Mouse (Mus musculus): ENCODE data around the gene Hmbs. TPM values are rescaled to one million over a fixed set of nuclear protein-coding genes. Genes with fewer than 3 reads are reported as not detected.
"Not testable (repeated sequence)": the region's sequence is repeated elsewhere in the genome, so short reads cannot be mapped to it uniquely, and the experiment has no call there.

The Hmbs gene
- total RNA-seq, 2 experiments from 2014 or later: 21.5 to 23.8 TPM

DNA sequence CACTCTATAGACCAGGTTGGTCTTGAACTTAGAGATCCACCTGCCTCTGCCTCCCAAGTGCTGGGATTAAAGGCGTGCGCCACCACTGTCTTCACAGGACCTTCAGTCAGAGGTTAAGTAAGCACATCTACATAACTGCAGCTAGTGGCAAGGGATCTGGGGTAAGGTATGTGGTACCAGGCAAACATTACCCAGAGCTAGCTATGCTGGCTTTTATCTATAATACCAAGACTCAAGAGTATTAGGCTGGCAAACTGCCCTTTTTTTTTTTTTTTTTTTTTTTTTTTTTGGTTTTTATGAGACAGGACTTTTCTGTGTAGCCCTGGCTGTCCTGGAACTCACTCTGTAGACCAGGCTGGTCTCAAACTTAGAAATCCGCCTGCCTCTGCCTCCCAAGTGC, 44.0 kb downstream of the Hmbs start:
- DNase-seq; intact Hi-C loops (cut with DNase I): not testable (repeated sequence)

DNA sequence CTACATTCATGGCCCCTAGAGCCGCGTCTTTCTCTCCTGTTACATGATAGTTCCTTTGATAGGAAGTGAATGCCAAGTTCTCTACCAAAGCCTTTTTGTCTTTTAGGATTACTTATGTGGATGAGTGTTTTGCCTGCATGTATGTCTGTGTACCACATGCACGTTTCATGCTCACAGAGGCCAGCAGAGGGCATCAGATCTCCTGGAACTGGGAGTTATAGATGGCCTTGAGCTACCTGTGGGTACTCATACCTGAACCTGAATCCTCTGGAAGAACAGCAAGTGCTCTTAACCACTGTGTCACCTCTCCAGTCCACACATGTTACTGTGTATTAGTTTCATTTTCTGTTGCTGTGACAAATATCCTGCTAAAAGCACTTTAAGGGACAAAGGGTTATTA, 51.5 kb downstream of the Hmbs start:
- intact Hi-C loops (cut with DNase I): no loop called here
- peak; percentile 39 for DNase-seq

DNA sequence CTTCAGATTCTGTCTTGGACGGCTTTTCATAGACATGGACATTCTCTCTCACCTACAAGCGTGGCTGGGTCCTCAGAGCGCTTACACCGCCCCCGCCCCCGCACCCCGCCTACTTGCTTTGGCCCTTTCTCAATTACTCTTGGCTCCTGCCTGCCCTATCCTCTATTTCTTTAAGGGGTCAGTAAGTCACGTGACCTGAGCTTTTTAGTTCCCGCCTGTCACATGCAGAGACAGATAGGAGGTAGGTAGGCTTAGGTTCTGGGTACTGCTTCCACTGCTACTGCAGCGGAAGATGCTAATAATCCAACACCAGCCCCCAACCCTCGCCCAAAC, 55.1 kb downstream of the Hmbs start:
- DNase-seq: no peak
- intact Hi-C loops (cut with DNase I): no loop called here

DNA sequence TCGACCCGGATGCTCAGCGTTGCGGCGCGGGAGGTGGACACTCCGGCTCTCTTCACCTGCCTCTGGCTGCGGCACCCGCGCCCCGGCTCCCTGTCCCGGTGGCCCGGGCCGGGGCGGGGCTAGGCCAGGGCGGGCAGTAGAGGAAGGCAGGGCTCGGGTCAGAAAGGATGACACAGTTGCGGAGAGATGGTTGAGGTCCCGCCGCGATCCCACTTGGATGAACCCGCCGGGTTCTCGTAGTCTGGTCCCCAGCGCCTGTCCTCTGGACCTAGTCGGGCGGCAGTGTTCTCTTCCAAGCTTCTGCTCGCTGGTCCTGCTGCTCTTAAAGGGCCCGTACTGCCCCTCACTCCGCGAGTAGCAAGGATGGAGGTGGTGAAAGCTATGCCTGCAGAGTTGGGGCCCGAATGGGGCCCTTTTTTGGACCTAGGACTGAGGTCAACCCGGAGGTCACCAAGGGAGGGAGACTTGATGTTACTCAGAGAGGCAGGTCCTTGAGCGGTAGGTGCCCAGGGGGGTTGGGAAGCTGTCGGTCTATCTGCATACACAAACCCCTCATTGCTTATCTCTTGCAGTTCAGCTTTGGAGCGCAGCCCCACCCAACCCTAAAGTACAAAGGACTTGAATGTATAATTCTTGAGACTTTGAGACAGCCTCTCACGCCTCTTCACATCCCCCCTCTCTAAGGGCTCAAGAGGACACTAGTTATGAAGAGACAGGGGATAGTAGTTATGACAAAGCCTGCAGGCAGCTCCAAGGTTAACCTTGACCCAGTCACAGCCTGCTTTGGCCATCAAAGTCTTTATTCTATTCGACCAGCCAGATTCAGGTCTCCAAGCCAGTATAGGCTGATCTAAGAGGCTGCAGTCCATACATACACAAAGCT, 55.7 kb downstream of the Hmbs start, which contains the start of gene Abcg4:
TSS of gene Abcg4 (minus strand) at position 540 of the 883 bp plus-strand sequence.
- intact Hi-C loops (cut with DNase I): no loop called here
- DNase-seq: peak; percentile 47

DNA sequence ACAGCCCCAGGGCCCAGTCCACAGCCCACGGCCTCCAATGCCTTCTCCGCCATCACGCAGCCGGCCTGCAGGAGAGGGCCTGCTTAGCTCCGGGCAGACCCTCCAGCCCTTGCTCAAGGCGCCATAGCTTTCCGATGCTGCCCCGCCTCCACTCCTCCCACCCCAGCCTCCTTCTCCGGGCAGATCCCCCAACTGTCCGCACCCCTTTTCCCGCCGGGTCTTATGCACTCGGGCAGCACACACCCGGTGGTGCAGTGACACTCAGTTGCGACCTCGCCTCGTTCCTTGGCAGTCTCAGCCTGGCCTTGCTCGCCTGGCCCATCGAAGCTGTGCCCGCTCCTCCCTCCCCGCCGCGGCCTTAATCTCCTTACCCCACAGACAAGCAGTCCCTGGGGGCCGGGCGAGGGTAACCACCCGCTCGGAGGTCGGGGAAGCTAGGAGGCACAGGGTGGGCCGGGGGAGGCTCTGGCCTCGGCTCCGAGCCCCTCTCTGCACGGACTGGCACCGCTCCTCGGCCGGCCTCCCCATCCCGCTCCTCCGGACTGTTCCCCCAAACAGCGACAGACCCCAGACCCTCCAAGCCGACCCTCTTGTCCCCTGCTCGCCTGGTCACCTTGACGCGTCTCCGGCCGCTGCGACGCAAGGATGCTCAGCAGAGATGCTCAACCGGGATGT, 56.5 kb downstream of the Hmbs start:
- peak; percentile 57 for DNase-seq
- intact Hi-C loops (cut with DNase I): no loop called here

DNA sequence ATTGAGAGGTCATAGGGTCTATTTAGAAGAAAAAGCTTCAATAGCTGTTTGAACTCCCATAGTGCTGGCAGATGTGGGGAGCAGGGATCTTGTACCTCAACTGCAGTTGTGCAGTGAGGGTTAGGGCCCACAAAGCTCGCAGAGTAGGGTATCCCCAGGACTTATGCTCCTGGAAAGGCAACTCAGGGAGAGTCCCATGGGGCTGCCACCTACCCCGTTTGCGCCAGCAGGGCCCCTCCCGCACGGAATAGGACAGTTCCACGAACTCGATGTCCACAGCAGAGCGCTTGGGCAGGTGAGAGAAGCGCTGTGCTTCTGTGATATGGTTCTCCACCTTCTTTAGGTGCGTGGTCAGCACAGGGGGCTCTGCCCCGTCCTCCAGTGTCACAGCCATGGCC, 57.0 kb downstream of the Hmbs start:
- intact Hi-C loops (cut with DNase I): no loop called here
- DNase-seq: no peak

Small RNAs within 50 kb of the gene (microRNA-seq; reads per million reads assigned to microRNA genes)
- not detected for gene Gm44335

Other genes with a start within 250 kb of the Hmbs start
- gene Mfrp, start 242.5 kb downstream of the Hmbs start, total RNA-seq (2021): not detected
- gene C1qtnf5, start 237.0 kb downstream of the Hmbs start, total RNA-seq (2021): 10 to 100 TPM in 1 of 2 experiments, 1 to 10 TPM in 1; 5.3 to 10.6 TPM
- under 1 TPM in 1 of 2 experiments, not detected in 1; 0.44 TPM for gene Gm49380, start 230.7 kb downstream of the Hmbs start, total RNA-seq (2021)
- gene Rnf26, start 230.7 kb downstream of the Hmbs start, total RNA-seq (2021): 10 to 100 TPM; 31.1 to 33.1 TPM
- 10 to 100 TPM; 13.7 to 16.9 TPM for gene Mcam, start 209.8 kb downstream of the Hmbs start, total RNA-seq (2021)
- gene Cbl, start 110.2 kb downstream of the Hmbs start, total RNA-seq (2021): 10 to 100 TPM; 58.4 to 62.4 TPM
- 1 to 10 TPM; 3.5 to 4.6 TPM for gene Ccdc153, start 103.6 kb downstream of the Hmbs start, total RNA-seq (2021)
- under 1 TPM; 0.40 to 0.72 TPM for gene Pdzd3, start 92.8 kb downstream of the Hmbs start, total RNA-seq (2021)
- gene Nlrx1, start 75.6 kb downstream of the Hmbs start, total RNA-seq (2021): 1 to 10 TPM; 8.3 to 8.8 TPM
- 10 to 100 TPM; 64.0 to 71.1 TPM for gene Abcg4, start 55.6 kb downstream of the Hmbs start, total RNA-seq (2021)
- 10 to 100 TPM; 34.0 to 35.8 TPM for gene Hinfp, start 38.6 kb downstream of the Hmbs start, total RNA-seq (2021)
- 10 to 100 TPM; 69.5 to 74.9 TPM for gene C2cd2l, start 23.9 kb downstream of the Hmbs start, total RNA-seq (2021)
- gene Dpagt1, start 18.2 kb downstream of the Hmbs start, total RNA-seq (2021): 10 to 100 TPM; 20.4 to 22.2 TPM
- 10 to 100 TPM; 81.0 to 82.7 TPM for gene H2afx, start 9.5 kb downstream of the Hmbs start, total RNA-seq (2021)
- 10 to 100 TPM; 39.5 to 45.9 TPM for gene Vps11, start 17.4 kb upstream of the Hmbs start, total RNA-seq (2021)
- 10 to 100 TPM; 87.2 to 90.0 TPM for gene Hyou1, start 35.3 kb upstream of the Hmbs start, total RNA-seq (2021)
- gene Slc37a4, start 52.6 kb upstream of the Hmbs start, total RNA-seq (2021): 10 to 100 TPM; 41.5 to 44.9 TPM
- gene Rps25, start 62.9 kb upstream of the Hmbs start, total RNA-seq (2021): 1,000 to 10,000 TPM in 1 of 2 experiments, 100 to 1,000 TPM in 1; 978 to 1,068 TPM
- gene Trappc4, start 63.4 kb upstream of the Hmbs start, total RNA-seq (2021): 100 to 1,000 TPM; 126 to 129 TPM
- gene Ccdc84, start 74.3 kb upstream of the Hmbs start, total RNA-seq (2021): 10 to 100 TPM; 21.6 to 23.4 TPM
- gene Foxr1, start 96.9 kb upstream of the Hmbs start, total RNA-seq (2021): not detected
- gene Upk2, start 110.7 kb upstream of the Hmbs start, total RNA-seq (2021): not detected
- 100 to 1,000 TPM; 109 to 113 TPM for gene Bcl9l, start 138.6 kb upstream of the Hmbs start, total RNA-seq (2021)
- not detected for gene Cxcr5, start 217.6 kb upstream of the Hmbs start, total RNA-seq (2021)

Data from left cerebral cortex, postnatal 4 days (tissue).